Mouse (Mus musculus): ENCODE results near the gene Magea1.
"Not testable (repeated sequence)": the region's sequence is repeated elsewhere in the genome, so short reads cannot be mapped to it uniquely, and the experiment has no call there.

Gene Magea1

GRCm38 (mm10) chrX:155089693-155090092 is at the start of gene Magea1:
TSS of gene Magea1 (minus strand) at chrX:155089793.
- DNase-seq (ENCODE audit: low spot score) = not testable (repeated sequence)

- not testable (repeated sequence) for DNase-seq (ENCODE audit: low spot score)
Observed at GRCm38 (mm10) chrX:155128312-155128711, 38.7 kb upstream of the Magea1 start, which contains the start of gene Cldn34b2. TSS of gene Cldn34b2 (minus strand) at chrX:155128412.

GRCm38 (mm10) chrX:155098024-155098423 is 8.4 kb upstream of the Magea1 start:
- peak; percentile 3 for DNase-seq (ENCODE audit: low spot score)

- not testable (repeated sequence) for DNase-seq (ENCODE audit: low spot score)
Observed at GRCm38 (mm10) chrX:155093566-155093965, 4.0 kb upstream of the Magea1 start, which contains the start of gene Magea2. TSS of gene Magea2 (minus strand) at chrX:155093666.

- DNase-seq (ENCODE audit: low spot score) = not testable (repeated sequence)
Observed at GRCm38 (mm10) chrX:155063045-155063444, 26.5 kb downstream of the Magea1 start, which contains the start of gene Magea5. TSS of gene Magea5 (minus strand) at chrX:155063145.

Measured in embryo, embryonic 10 days (tissue).